Mouse (Mus musculus) heart, postnatal 4 days (tissue): ENCODE data around the gene Rps11. TPM values are rescaled to one million over a fixed set of nuclear protein-coding genes. Genes with fewer than 3 reads are reported as not detected.
"Not testable (repeated sequence)": the region's sequence is repeated elsewhere in the genome, so short reads cannot be mapped to it uniquely, and the experiment has no call there.

Source experiments
- DNase-seq: peaks from one replicate; pipeline ENCODE4 v3.0.0; 2021
- total RNA-seq, 2 experiments: library from RNA; stranded (reverse); gene quantifications; 2 replicates each; pipeline ENCODE4 v1.2.3; 2021

Gene Rps11
- total RNA-seq, 2 experiments from 2014 or later: 846 to 864 TPM

DNA sequence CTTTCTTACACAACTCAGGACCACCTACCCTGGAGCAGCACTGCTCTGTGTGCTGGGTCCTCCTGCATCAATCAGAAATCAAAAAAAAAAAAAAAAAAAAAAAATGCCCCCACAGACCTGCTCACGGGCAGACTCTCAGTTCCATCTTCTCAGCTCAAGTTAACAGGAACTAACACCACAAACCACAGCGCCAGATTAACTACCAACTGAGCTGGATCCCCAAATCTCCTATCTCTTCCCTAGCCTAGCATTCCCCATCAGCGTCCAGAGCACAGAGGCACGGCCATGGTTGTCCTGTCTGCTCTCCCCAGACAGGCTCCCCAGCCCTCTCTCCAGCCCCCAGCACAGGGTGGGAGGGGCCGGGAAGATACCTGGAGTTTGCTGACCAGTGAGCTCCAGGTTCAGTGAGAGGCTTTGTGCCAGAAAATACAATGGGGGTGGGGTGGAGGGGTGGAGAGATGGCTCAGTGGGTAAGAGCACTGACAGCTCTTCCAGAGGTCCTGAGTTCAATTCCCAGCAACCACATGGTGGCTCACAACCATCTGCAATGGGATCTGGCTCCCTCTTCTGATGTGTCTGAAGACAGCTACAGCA lies 17.1 kb downstream of the Rps11 start:
- no peak for DNase-seq

- no peak for DNase-seq
These were observed 17.8 kb downstream of the Rps11 start for GRCm38 (mm10) chr7:45106441-45106840.

DNA sequence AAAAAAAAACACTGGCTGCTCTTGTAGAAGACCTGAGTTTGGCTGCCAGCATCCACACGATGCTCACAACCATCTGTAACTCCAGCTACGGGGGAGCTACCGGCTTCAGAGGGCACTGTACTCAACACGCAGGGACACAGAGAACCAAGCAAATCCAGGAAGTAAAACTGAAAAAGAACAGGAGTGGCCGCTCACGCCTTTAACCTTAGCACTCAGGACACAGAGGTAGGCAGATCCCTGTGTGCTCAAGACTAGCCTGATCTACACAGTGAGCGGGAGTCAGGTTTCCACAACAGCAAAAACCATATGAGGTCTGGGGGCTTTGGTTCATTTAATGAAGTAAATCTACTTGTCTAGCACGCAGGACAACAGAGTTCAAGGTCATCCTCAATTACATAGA lies 18.7 kb downstream of the Rps11 start:
- DNase-seq: no peak

DNA sequence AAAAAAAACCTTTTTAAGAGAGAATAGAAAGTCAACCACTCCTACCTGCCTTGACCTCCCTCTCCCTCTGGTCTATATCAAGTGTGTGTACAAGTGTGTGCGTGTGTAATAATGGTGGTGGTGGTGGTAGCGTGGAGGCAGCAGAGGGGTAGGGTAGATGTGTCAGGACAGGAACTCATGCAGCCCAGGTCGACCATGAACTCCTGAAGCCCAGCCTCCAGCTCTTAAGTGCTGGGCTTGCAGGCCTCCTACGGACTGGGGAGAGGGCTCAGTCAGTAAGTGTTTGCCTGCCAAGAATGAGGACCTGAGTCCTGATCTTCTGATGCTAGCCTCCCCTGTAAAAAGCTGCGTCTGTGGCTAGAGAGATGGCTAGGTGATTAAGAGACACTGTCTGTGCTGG lies 19.3 kb downstream of the Rps11 start:
- no peak for DNase-seq

DNA sequence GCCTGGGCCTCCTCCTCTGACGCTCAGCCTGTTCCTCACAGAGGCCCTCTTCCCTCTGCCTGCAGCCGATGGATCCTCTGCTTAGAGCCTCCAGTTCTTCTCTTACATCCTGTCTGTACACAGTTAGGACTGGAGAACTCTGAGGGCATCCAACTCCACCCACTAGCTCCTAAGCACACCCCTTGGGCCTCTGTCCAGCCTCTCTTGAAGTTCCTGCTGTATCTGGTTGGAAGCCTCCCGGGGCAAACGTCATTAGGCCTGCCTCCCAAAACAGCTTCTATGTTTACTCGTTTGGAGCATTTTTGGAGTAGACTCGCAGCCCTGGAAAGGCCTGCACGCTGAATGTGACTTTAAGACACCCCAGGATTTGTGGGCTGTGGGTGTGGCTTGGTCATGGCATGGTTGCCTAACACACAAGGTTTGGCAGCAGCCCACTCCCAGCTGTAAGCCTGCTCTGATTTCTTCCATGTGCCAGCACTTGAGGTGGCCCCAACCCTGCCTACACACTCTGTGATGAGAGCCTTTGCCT lies 20.5 kb downstream of the Rps11 start, which contains the start of gene Fcgrt:
Fcgrt (minus strand) TSS at position 200 of the 529 bp plus-strand sequence.
- peak; percentile 94 for DNase-seq

DNA sequence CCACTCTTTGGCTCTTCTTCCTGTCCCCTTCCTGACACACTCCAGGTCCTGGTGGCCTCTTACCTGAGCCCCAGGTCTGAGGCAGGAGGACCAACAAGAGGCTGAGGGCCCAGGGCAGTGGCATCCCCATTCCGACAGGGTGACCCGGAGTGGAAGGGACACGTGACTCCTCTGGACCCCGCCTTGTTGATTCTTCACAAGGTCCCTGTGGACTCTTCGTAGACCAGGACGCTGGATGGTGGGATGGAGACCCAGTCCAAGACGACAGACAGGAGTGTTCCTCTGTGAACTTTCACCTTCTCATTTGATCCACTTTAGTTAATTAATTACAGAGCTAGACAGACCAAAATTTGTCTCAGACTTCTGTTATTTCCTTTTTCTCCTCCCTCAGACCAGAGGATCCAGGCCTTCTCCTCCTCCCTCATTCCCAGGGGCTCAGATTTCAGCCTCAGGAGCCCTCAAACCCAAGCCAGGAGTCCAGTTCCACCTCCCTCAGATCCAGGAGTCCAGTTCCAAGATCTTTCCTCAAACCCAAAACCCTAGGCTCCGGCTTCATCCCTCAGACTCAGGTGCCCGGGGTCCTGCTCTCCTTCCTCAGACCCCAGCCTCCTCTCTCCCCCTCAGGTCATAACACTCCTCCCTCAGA lies 21.2 kb downstream of the Rps11 start:
- DNase-seq: no peak

DNA sequence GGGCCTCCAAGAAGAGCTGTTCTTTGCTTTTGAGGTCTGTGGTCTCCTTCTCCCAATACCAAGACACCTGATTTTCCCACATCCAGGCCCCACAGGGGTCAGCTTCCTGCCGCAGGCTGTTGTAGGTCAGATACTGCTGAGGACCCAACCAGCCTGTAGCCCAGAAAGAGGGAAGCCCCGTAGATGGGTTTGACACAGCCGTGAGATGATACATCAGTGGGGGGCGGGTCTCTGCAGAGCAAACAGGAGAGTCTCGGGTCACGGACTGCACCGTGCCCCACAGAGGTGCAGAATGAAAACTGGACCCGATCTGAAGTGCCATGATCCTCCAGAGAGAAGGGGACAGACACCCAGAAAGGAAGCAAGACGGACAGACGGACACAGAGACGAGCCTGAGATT lies 21.8 kb downstream of the Rps11 start:
- no peak for DNase-seq

DNA sequence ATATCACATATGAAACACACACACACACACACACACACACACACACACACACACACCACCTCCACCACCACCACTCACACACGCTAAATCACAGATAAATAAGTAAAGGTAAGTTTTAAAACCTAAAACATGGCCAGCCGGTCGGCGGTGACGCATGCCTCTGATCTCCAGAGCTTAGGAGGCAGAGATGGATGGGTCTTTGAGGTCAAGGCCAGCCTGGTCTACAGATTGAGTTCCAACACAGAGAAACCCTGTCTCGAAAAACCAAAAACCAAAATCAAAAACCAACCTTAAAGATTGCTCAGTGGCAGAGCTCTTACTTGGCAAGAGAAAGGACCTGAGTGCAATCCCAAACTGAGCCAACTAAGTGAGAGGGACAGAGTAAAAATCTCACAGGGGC lies 24.2 kb downstream of the Rps11 start:
- no peak for DNase-seq

DNA sequence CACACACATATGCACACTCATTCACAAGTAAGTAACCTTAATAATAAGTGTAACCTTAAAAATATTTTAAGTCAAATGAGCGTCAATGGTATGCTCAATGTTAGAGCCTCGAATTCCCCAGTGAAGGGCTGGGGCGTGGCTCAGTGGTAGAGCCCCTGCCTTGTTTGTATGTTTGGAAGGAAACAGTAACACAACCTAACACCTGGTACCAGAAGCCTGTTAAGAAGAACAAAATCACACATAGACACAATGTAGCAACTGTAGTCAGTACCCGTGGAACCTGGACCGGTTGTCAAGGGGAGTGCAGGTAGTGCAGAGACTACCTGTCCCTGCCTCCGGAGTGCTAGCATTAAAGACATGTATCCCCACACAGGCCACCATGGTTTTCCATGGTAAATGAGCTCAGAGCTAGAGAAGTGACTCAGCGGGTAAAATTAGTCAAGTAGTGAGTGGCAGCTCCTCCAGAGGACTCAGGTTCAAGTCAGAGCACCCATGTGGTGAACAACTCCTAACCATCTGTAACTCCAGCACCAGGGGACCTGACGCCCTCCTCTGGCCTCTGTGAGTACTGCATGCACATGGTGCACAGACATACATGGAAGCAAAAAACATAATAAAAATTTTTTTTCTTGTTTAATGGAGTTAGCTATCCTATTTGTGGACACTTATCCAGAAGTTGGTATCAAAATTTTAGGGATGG lies 25.5 kb downstream of the Rps11 start:
- no peak for DNase-seq

DNA sequence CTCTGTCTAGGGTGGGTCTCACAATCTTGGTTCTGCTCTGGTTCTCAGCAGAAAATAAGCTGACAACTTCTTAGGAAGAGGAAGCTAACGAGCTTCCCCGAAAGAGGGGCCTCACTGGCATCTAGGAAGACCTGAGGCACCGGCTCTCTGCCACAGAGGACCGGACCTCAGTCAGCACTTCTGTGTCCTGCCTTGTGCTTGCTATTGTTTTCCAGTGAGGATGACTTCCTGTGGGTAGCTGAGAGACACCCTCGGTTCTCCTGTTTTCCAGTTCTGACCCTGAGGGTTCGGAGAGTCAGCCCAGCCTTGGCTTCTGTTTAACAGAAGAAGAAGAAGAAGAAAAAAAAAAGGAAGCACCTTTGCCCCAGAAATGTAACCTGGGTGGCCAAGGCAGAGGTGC lies 26.8 kb downstream of the Rps11 start:
- no peak for DNase-seq

DNA sequence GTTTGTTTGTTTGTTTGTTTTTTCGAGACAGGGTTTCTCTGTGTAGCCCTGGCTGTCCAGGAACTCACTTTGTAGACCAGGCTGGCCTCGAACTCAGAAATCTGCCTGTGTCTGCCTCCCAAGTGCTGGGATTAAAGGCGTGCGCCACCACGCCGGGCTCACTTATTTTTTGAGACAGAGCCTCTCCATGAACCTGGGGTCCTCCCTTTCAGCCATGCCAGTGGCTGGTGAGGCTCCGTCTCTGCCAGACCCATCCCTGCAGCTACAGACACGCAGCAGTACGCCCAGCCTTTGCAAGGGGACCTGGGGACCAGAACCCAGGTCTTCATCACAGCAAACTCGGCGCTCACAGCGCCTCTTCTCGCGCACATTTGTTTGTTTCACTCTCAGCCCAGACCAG lies 28.3 kb downstream of the Rps11 start:
- DNase-seq: not testable (repeated sequence)

DNA sequence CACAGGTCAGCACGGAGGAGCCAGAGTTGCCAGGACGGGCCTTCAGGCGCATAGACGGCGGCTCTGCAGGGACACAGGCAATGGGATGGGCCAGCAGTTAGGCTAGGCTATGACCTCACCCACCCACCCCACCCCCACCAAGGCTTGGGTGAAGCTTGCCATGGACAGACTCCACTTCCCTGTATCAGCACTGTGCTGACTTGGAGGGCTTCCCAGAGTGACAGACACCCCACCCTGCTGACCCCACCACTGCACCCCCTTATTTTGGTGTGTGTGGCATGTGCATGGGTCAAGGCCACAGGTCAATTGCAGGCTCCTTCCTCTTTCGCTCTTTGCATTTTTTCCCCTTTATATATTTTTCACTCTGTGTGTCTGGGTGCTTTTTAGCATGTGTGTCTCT lies 28.9 kb downstream of the Rps11 start:
- DNase-seq: no peak

DNA sequence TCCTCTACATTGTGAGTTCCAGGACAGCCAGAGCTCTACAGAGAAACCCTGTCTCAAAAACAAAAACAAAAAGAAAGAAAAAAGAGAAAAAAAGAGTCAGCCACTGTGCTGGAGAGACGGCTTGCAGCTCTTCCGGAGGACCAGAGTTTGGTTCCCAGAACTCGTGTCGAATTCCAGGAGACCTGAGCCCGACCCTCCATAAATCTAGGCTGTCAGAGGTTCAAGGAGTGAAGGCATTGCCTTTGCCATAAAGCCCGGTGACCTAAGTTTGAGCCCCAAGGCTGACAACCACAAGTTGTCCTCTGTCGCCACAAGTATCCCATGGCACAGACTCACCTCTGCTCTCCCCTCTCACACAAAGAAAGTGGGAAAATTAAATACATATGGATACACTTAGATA lies 30.1 kb downstream of the Rps11 start:
- no peak for DNase-seq

GRCm38 (mm10) chr7:45093516-45093905 lies 30.7 kb downstream of the Rps11 start:
- DNase-seq: no peak

GRCm38 (mm10) chr7:45092828-45093515 lies 31.3 kb downstream of the Rps11 start:
- no peak for DNase-seq

GRCm38 (mm10) chr7:45092048-45092447 lies 32.2 kb downstream of the Rps11 start, which contains the start of gene Rcn3:
Gene Rcn3 (minus strand): TSS chr7:45092221.
- peak; percentile 93 for DNase-seq

GRCm38 (mm10) chr7:45091001-45091990 lies 32.9 kb downstream of the Rps11 start:
- DNase-seq: peak; percentile 66

GRCm38 (mm10) chr7:45090251-45090977 lies 33.8 kb downstream of the Rps11 start:
- no peak for DNase-seq

- no peak for DNase-seq
These were observed 35.6 kb downstream of the Rps11 start for GRCm38 (mm10) chr7:45088597-45088996.

GRCm38 (mm10) chr7:45086084-45086483 lies 38.2 kb downstream of the Rps11 start:
- DNase-seq: no peak
